Mouse (Mus musculus): ENCODE data around the gene Xpnpep1. TPM values are rescaled to one million over a fixed set of nuclear protein-coding genes. Genes with fewer than 3 reads are reported as not detected.

Xpnpep1 gene
- polyA plus RNA-seq, 1 experiment from 2014 or later: 139 TPM

GRCm38 (mm10) chr19:53008020-53008705, 31.9 kb downstream of the Xpnpep1 start:
- no peak overlapping the region for H3K4me3 ChIP-seq
- no peaks in the 10 kb centered on the region for H3K27me3 ChIP-seq
- H3K4me1 ChIP-seq: 0 out of 2 replicates have a peak, but pooled peaks cover 4% of the 10 kb centered on the region
- ATAC-seq (ENCODE audit: low FRiP score, low read depth): peak; percentile 50
- no peak overlapping the region for H3K4me2 ChIP-seq (replicated peaks)
- peaks cover 74% of the 10 kb centered on the region for H3K36me3 ChIP-seq
- WGBS: 59% methylated on average over 6 of the region's 6 CpGs
- H3K9me3 ChIP-seq: no peaks in the 10 kb centered on the region
- H3K9ac ChIP-seq (replicated peaks): no peak overlapping the region
- H3K27ac ChIP-seq (replicated peaks): no peak overlapping the region

- H3K9me3 ChIP-seq: no peaks in the 10 kb centered on the region
- no peak overlapping the region for H3K4me3 ChIP-seq
- 96% methylated on average over 19 of the region's 19 CpGs for WGBS
- no peak for ATAC-seq (ENCODE audit: low FRiP score, low read depth)
- no peak overlapping the region for H3K27ac ChIP-seq (replicated peaks)
- H3K27me3 ChIP-seq: no peaks in the 10 kb centered on the region
- 0 out of 2 replicates have a peak, but pooled peaks cover 4% of the 10 kb centered on the region for H3K4me1 ChIP-seq
- peaks cover 78% of the 10 kb centered on the region for H3K36me3 ChIP-seq
- no peak overlapping the region for H3K9ac ChIP-seq (replicated peaks)
- H3K4me2 ChIP-seq (replicated peaks): no peak overlapping the region
Measured at GRCm38 (mm10) chr19:53005978-53006377, 34.0 kb downstream of the Xpnpep1 start.

GRCm38 (mm10) chr19:53003554-53004365, 36.3 kb downstream of the Xpnpep1 start:
- WGBS: 95% methylated on average over 22 of the region's 22 CpGs
- Histone ChIP-seq H3K27me3 (no peaks in the 10 kb centered on the region), H3K4me1 (0 out of 2 replicates have a peak, but pooled peaks cover 4% of the 10 kb centered on the region), H3K9ac (replicated peaks) (no peak overlapping the region), H3K27ac (replicated peaks) (no peak overlapping the region), H3K36me3 (peaks cover 85% of the 10 kb centered on the region), H3K4me3 (no peak overlapping the region), H3K9me3 (no peaks in the 10 kb centered on the region), H3K4me2 (replicated peaks) (no peak overlapping the region)
- ATAC-seq (ENCODE audit: low FRiP score, low read depth): no peak

GRCm38 (mm10) chr19:53002166-53003095, 37.6 kb downstream of the Xpnpep1 start:
- Histone ChIP-seq H3K36me3 (peaks cover 94% of the 10 kb centered on the region), H3K4me3 (no peak overlapping the region), H3K9ac (replicated peaks) (no peak overlapping the region), H3K4me1 (no peaks in the 10 kb centered on the region), H3K27me3 (no peaks in the 10 kb centered on the region), H3K27ac (replicated peaks) (no peak overlapping the region), H3K9me3 (no peaks in the 10 kb centered on the region), H3K4me2 (replicated peaks) (no peak overlapping the region)
- WGBS: 95% methylated on average over 23 of the region's 23 CpGs
- no peak for ATAC-seq (ENCODE audit: low FRiP score, low read depth)

- ATAC-seq (ENCODE audit: low FRiP score, low read depth): peak; percentile 70
- H3K4me1 ChIP-seq: no peaks in the 10 kb centered on the region
- 75% methylated on average over 11 of the region's 11 CpGs for WGBS
- H3K36me3 ChIP-seq: peaks cover 57% of the 10 kb centered on the region
- no peaks in the 10 kb centered on the region for H3K9me3 ChIP-seq
- no peaks in the 10 kb centered on the region for H3K27me3 ChIP-seq
- H3K27ac ChIP-seq (replicated peaks): no peak overlapping the region
- H3K4me3 ChIP-seq: no peak overlapping the region
- no peak overlapping the region for H3K9ac ChIP-seq (replicated peaks)
- no peak overlapping the region for H3K4me2 ChIP-seq (replicated peaks)
Measured at GRCm38 (mm10) chr19:52992880-52993440, 47.1 kb downstream of the Xpnpep1 start.

GRCm38 (mm10) chr19:52991924-52992323, 48.1 kb downstream of the Xpnpep1 start:
- ATAC-seq (ENCODE audit: low FRiP score, low read depth): no peak
- Histone ChIP-seq H3K9ac (replicated peaks) (no peak overlapping the region), H3K27me3 (no peaks in the 10 kb centered on the region), H3K9me3 (no peaks in the 10 kb centered on the region), H3K27ac (replicated peaks) (no peak overlapping the region), H3K4me2 (replicated peaks) (no peak overlapping the region), H3K36me3 (peaks cover 47% of the 10 kb centered on the region), H3K4me1 (no peaks in the 10 kb centered on the region), H3K4me3 (no peak overlapping the region)
- 95% methylated on average over 10 of the region's 10 CpGs for WGBS

GRCm38 (mm10) chr19:52979020-52979711, 60.8 kb downstream of the Xpnpep1 start:
- Histone ChIP-seq H3K4me1 (no peaks in the 10 kb centered on the region), H3K9me3 (no peaks in the 10 kb centered on the region), H3K4me3 (no peak overlapping the region), H3K27me3 (no peaks in the 10 kb centered on the region), H3K4me2 (replicated peaks) (no peak overlapping the region), H3K36me3 (no peaks in the 10 kb centered on the region), H3K9ac (replicated peaks) (no peak overlapping the region), H3K27ac (replicated peaks) (no peak overlapping the region)
- ATAC-seq (ENCODE audit: low FRiP score, low read depth): no peak
- 81% methylated on average over 12 of the region's 12 CpGs for WGBS

GRCm38 (mm10) chr19:52975564-52976185, 64.3 kb downstream of the Xpnpep1 start:
- no peak overlapping the region for H3K4me2 ChIP-seq (replicated peaks)
- H3K4me1 ChIP-seq: no peaks in the 10 kb centered on the region
- H3K4me3 ChIP-seq: no peak overlapping the region
- H3K27me3 ChIP-seq: no peaks in the 10 kb centered on the region
- no peak overlapping the region for H3K9ac ChIP-seq (replicated peaks)
- WGBS: 48% methylated on average over 15 of the region's 15 CpGs
- 0 out of 2 replicates have a peak, but pooled peaks cover 5% of the 10 kb centered on the region for H3K9me3 ChIP-seq
- no peak overlapping the region for H3K27ac ChIP-seq (replicated peaks)
- ATAC-seq (ENCODE audit: low FRiP score, low read depth): peak; percentile 70; the same call in 1 of the 2 replicates
- H3K36me3 ChIP-seq: no peaks in the 10 kb centered on the region

- ATAC-seq (ENCODE audit: low FRiP score, low read depth): no peak
- Histone ChIP-seq H3K27ac (replicated peaks) (no peak overlapping the region), H3K4me2 (replicated peaks) (no peak overlapping the region), H3K9me3 (no peaks in the 10 kb centered on the region), H3K27me3 (no peaks in the 10 kb centered on the region), H3K4me1 (peaks cover 6% of the 10 kb centered on the region; the same call in 1 of the 2 replicates), H3K36me3 (no peaks in the 10 kb centered on the region), H3K9ac (replicated peaks) (no peak overlapping the region), H3K4me3 (no peak overlapping the region)
- 25% methylated on average over 8 of the region's 8 CpGs for WGBS
Measured at GRCm38 (mm10) chr19:52966339-52966738, 73.7 kb downstream of the Xpnpep1 start.

GRCm38 (mm10) chr19:52962745-52963144, 77.3 kb downstream of the Xpnpep1 start:
- Histone ChIP-seq H3K4me3 (no peak overlapping the region), H3K4me2 (replicated peaks) (no peak overlapping the region), H3K27me3 (no peaks in the 10 kb centered on the region), H3K27ac (replicated peaks) (no peak overlapping the region), H3K4me1 (peaks cover 6% of the 10 kb centered on the region; the same call in 1 of the 2 replicates), H3K9ac (replicated peaks) (no peak overlapping the region), H3K36me3 (no peaks in the 10 kb centered on the region), H3K9me3 (no peaks in the 10 kb centered on the region)
- WGBS: 80% methylated on average over 2 of the region's 2 CpGs
- no peak for ATAC-seq (ENCODE audit: low FRiP score, low read depth)
